Comparison of ENCODE assay signal across 8 mouse cellular contexts in the genomic region with DNA sequence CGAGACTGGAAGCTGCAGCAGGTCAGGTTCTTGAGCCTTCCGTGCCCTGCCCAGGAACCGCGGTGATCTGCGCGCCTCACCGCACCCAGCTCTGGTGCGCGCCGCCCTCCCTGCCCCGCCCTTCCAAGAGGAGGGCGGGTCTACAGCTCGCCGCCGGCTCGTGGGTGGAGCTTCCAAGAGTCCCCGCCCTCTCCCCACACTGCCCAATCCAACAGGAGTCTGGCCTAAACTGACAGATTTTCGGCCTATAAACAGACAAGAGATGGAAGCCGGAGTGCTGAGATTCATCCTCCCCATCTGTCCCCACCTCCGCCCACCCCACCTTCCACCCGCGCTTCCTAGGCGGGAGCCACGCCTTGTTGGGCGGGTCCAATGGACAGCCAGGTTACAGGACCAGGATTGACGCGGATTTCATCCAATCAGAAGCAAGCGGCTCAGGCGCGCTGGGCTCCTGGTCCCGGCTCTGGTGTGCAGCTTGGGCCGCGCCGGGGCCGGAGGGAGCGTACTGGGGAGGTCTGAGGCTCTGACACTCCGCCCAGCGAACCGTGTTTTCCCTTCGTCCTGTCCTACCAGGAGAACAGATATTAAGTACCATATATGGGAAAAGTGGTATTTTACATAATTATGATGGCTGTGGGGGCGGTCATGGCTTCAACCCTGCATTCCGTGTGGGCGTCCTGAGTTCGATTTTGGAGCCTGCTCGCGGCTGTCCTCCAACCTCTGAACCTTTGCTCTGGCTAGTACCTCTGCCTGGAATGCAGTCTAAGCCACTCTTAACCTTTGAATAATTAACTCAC. TPM values are rescaled to one million over a fixed set of nuclear protein-coding genes. Genes with fewer than 3 reads are reported as not detected.
DNase-seq lines count a peak whose midpoint lies in the region; ATAC-seq lines count a peak whose summit lies in the region.

A gene (minus strand): TSS at position 129 of the 797 bp plus-strand sequence.

- peak within 1 kb of the TSS; percentile 94 for H3K4me2 ChIP-seq in forebrain, embryonic 14.5 days (ENCODE audit: low read length)
- H3K4me2 ChIP-seq in neural tube, embryonic 15.5 days: peak within 1 kb of the TSS; percentile 83

- no peaks in the 10 kb centered on the region for H3K9me3 ChIP-seq in forebrain, embryonic 14.5 days (replicated peaks; ENCODE audit: control insufficient read depth, low read length)
- no peaks in the 10 kb centered on the region for H3K9me3 ChIP-seq in neural tube, embryonic 15.5 days (replicated peaks)

- no peaks in the 10 kb centered on the region for H3K27me3 ChIP-seq in forebrain, embryonic 14.5 days (replicated peaks; ENCODE audit: control insufficient read depth, insufficient read depth, low read length)
- no peaks in the 10 kb centered on the region for H3K27me3 ChIP-seq in neural tube, embryonic 15.5 days (replicated peaks)

- intact Hi-C loops in heart, postnatal 14 days (cut with DNase I): loop anchor here (5.0 kb wide), 1 partner anchor 65 kb away; no protein-coding TSS in a partner anchor

- peak within 1 kb of the TSS; percentile 78 for H3K27ac ChIP-seq in forebrain, embryonic 14.5 days (ENCODE audit: low read depth, low read length)
- H3K27ac ChIP-seq in neural tube, embryonic 15.5 days (replicated peaks): peak within 1 kb of the TSS; percentile 88

- peak within 1 kb of the TSS; percentile 78 for H3K9ac ChIP-seq in forebrain, embryonic 14.5 days (ENCODE audit: low read length)
- H3K9ac ChIP-seq in neural tube, embryonic 15.5 days (replicated peaks): peak within 1 kb of the TSS; percentile 66

- no peaks in the 10 kb centered on the region for H3K36me3 ChIP-seq in forebrain, embryonic 14.5 days (ENCODE audit: control insufficient read depth, insufficient read depth, low read length)
- H3K36me3 ChIP-seq in neural tube, embryonic 15.5 days: no peaks in the 10 kb centered on the region

- peak within 1 kb of the TSS; percentile 86 for H3K4me3 ChIP-seq in forebrain, embryonic 14.5 days (ENCODE audit: low read depth, low read length)
- H3K4me3 ChIP-seq in neural tube, embryonic 15.5 days (replicated peaks): peak within 1 kb of the TSS; percentile 93

- peaks cover 29% of the 10 kb centered on the region for H3K4me1 ChIP-seq in forebrain, embryonic 14.5 days (ENCODE audit: control insufficient read depth, insufficient read depth, low read length)
- H3K4me1 ChIP-seq in neural tube, embryonic 15.5 days: peaks cover 40% of the 10 kb centered on the region

- under 1% methylated on average over 38 of the region's 46 CpGs for whole genome bisulfite sequencing in forebrain, embryonic 14.5 days
- under 1% methylated on average over 33 of the region's 46 CpGs for WGBS in neural tube, embryonic 15.5 days

- peak; percentile 100 for DNase-seq in ES-CJ7 (ENCODE audit: low read depth, low spot score)
- DNase-seq in cerebellum, adult 11 months: peak; percentile 100
- DNase-seq in forebrain, embryonic 14.5 days (ENCODE audit: low spot score): peak; percentile 100
- DNase-seq in heart, postnatal 14 days: peak; percentile 99
- DNase-seq in layer of hippocampus, adult 11-12 months (ENCODE audit: low spot score): peak; percentile 100
- DNase-seq in lung, adult 18-20 months: peak; percentile 100
- DNase-seq in testis, postnatal 14 days (ENCODE audit: low spot score): peak; percentile 99

- ATAC-seq in forebrain, embryonic 14.5 days: peak; percentile 98
- ATAC-seq in neural tube, embryonic 15.5 days (ENCODE audit: low FRiP score): peak; percentile 98

RNA-seq across cellular contexts. Expression of the gene that starts here (rescaled TPM):
- polyA plus RNA-seq in forebrain, embryonic 14.5 days (2014; fragmentation: Nextera tagmentation; extraction: Ambion mirVana): 10.8 and 14.6 TPM in 2 replicates
- 100 to 1,000 TPM; 140 to 172 TPM for total RNA-seq in heart, postnatal 14 days (2021)
- 9.6 and 17.7 TPM in 2 replicates for polyA plus RNA-seq in neural tube, embryonic 15.5 days (2015; fragmentation: Nextera tagmentation; extraction: Ambion mirVana)

Comparison
In these comparisons a context has a peak if more than half of its experiments do, and no peak if none do; other contexts are left out.
1. Peak in every context shown above with its lines: DNase-seq, ATAC-seq, H3K4me3 ChIP-seq and H3K27ac ChIP-seq.